Mouse (Mus musculus) embryonic fibroblast, embryonic 13.5 days (primary cell): Measurements from ENCODE around the gene Irgm1.

Experiments used
- CTCF ChIP-seq: IDR thresholded peaks from 2 replicates; pipeline ENCODE4 v1.5.1; 2011; ENCODE audit warnings: mild to moderate bottlenecking, control low read depth, low read length, moderate library complexity, borderline replicate concordance; ENCODE audit not compliant: insufficient read depth
- POLR2A ChIP-seq: IDR thresholded peaks from 2 replicates; pipeline ENCODE4 v1.6.1; 2011; ENCODE audit warnings: low read depth, mild to moderate bottlenecking, control low read depth, low read length, moderate library complexity

DNA sequence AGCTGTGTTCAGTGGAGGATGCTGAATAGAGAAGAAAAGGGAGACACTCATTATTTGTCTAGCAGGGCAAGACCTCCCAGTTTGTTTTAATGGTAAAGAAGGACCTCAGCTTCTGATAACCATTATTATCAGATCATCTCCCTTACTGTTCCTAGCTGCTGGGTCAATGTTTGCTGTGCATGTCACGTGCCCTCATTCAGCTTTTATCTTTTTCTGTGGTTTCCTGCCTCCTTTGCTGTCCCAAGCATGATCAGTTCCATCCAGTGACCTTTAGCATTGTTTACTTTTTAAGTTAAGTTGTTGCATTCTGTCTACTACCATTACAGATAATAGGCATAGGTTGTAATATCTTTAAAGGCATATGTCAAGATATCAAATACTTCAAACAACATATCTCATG is 37.0 kb upstream of the Irgm1 start:
- TF ChIP-seq POLR2A, result no peak
- TF ChIP-seq CTCF, result no peak
